Mouse (Mus musculus) forebrain, embryonic 11.5 days (tissue): ENCODE measurements around the gene Cped1. TPM values are rescaled to one million over a fixed set of nuclear protein-coding genes. Genes with fewer than 3 reads are reported as not detected.

Source experiments
- ATAC-seq: fragments of 200-750 bp; cut with Nextera tagmentation; replicated peaks from 2 replicates; pipeline ENCODE4 v1.8.0; 2017; ENCODE audit warnings: moderate TSS enrichment; ENCODE audit not compliant: low FRiP score
- DNase-seq: peaks from one replicate; pipeline ENCODE4 v3.0.0-alpha.2; 2017; ENCODE audit warnings: low spot score
- H3K27ac ChIP-seq: fragments of 300-500 bp; sonication (generic); 2 replicates; pipeline ENCODE4 v1.5.1; 2014; ENCODE audit warnings: low read depth, low read length
- H3K27me3 ChIP-seq: fragments of 300-500 bp; sonication (generic); 2 replicates; pipeline ENCODE4 v1.6.1; 2014; ENCODE audit warnings: mild to moderate bottlenecking, low read length, mixed read lengths; ENCODE audit not compliant: control insufficient read depth, insufficient read depth
- H3K36me3 ChIP-seq: fragments of 300-500 bp; sonication (generic); 2 replicates; pipeline ENCODE4 v1.6.1; 2014; ENCODE audit warnings: mild to moderate bottlenecking, low read length, moderate library complexity, mixed read lengths; ENCODE audit not compliant: control insufficient read depth, insufficient read depth
- H3K4me1 ChIP-seq: fragments of 300-500 bp; sonication (generic); replicated peaks from 2 replicates; pipeline ENCODE4 v1.6.1; 2014; ENCODE audit warnings: low read length, mixed read lengths; ENCODE audit not compliant: control insufficient read depth, insufficient read depth
- H3K4me2 ChIP-seq: fragments of 300-500 bp; sonication (generic); 2 replicates; pipeline ENCODE4 v1.6.1; 2014; ENCODE audit warnings: low read depth, mild to moderate bottlenecking, low read length, moderate library complexity, mixed read lengths; ENCODE audit not compliant: severe bottlenecking
- H3K4me3 ChIP-seq: fragments of 300-500 bp; sonication (generic); 2 replicates; pipeline ENCODE4 v1.5.1; 2014; ENCODE audit warnings: low read depth, low read length
- H3K9ac ChIP-seq: fragments of 300-500 bp; sonication (generic); 2 replicates; pipeline ENCODE4 v1.6.1; 2014; ENCODE audit warnings: low read length
- H3K9me3 ChIP-seq: fragments of 300-500 bp; sonication (generic); 2 replicates; pipeline ENCODE4 v1.6.1; 2016; ENCODE audit warnings: low read length, mixed read lengths; ENCODE audit not compliant: control insufficient read depth
- WGBS: fragments of 180-500 bp; shearing (Covaris S2); extraction: QIAGEN DNeasy Blood & Tissue Kit; methylation state at CpG from one replicate; pipeline ENCODE4 v1.1.7; 2014; 5-methylcytosine and 5-hydroxymethylcytosine counted together
- polyA plus RNA-seq: library from polyadenylated mRNA; unstranded; fragments of >200 nt; fragmentation: Nextera tagmentation; extraction: Ambion mirVana; gene quantifications from 2 replicates; pipeline ENCODE4 v1.2.1, GENCODE M21; 2014

Cped1 gene
- polyA plus RNA-seq, 1 experiment from 2014 or later = 17.2 TPM

DNA sequence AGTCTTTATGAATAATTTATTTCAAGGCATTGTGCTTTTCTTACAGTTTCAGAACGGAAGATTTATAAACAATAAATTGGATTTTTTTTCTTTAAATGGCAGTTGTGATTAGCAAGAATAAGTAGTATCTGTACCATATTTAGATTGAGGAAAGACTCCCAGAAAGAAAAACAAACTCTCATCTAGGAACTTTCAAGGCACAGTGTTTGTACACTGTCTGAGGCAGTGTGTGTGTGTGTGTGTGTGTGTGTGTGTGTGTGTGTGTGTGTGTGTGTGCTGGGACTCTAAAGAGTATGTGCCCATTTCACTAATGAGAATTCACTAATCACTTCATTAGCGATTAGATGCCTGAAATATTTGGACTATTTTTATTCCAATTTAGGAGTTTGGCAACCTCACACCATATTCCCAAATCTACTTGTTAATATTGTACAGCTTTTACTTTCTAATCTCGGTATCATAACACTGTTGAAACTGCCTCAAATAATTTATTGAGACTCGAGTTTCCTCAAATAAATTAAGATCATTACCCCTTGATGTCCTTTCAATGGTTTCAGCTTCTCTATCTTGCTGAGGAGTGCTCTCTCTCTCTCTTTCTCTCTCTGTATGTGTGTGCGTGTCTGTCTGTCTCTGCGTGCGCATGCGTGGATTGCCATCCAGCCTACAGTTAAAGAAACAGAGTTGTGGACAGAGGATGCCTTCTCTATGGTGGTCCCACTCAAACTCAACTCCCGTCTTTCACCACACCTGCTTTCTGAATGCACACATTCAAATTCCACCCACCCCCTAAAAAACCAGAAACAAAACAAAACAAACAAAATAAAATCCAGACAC, 41.3 kb downstream of the Cped1 start:
- Histone ChIP-seq H3K4me3 (no peak overlapping the region), H3K9ac (no peak overlapping the region), H3K27me3 (no peaks in the 10 kb centered on the region), H3K4me1 (no peaks in the 10 kb centered on the region), H3K4me2 (no peak overlapping the region), H3K36me3 (no peaks in the 10 kb centered on the region), H3K27ac (no peak overlapping the region), H3K9me3 (no peaks in the 10 kb centered on the region)
- 70% methylated on average over 9 of the region's 9 CpGs for WGBS
- ATAC-seq (peak; percentile 67; the same call in 1 of the 2 replicates), DNase-seq (no peak)

DNA sequence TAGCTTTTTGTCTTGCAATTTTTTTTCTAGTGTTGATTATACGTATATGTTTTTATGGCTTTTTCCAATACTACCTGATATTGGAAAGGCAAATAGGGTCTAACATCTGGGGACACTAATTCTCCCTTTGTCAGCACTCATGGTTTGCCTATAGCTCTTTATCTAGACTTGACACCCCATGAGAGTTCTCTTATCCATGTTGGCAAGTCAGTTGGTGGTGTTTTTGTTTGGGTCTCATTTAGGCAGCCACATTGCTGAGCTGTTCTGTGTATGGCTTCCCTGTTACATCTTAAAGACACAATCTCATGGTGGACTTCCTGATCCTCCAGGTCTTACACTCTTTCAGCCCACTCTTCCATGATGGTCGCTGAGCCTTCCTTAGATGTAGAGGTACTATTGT, 42.1 kb downstream of the Cped1 start:
- no peaks in the 10 kb centered on the region for H3K36me3 ChIP-seq
- no peak for ATAC-seq
- no peak overlapping the region for H3K27ac ChIP-seq
- H3K9me3 ChIP-seq = no peaks in the 10 kb centered on the region
- H3K4me1 ChIP-seq = no peaks in the 10 kb centered on the region
- no peak overlapping the region for H3K4me3 ChIP-seq
- DNase-seq = no peak
- WGBS = 91% methylated on average over 2 of the region's 2 CpGs
- no peak overlapping the region for H3K9ac ChIP-seq
- no peaks in the 10 kb centered on the region for H3K27me3 ChIP-seq
- no peak overlapping the region for H3K4me2 ChIP-seq

DNA sequence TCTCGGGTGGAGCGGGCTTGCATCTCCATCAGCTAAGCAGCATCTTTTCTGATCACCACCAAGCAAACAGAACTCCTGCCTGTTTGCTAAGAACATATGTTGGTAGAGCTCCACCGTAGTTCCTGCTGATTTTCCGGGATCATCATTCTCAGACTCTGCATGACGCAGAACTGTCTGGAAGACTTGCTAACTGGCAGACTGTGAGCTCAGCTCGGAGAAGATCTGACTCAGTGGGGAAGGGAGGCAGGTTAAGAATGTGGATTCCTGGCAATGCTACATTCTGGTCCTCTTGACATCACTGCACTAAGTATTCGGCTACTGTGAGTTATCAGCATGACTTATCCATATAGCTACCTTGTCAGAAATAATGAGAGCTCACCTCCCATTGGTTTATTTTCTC, 44.7 kb downstream of the Cped1 start:
- Histone ChIP-seq H3K36me3 (no peaks in the 10 kb centered on the region), H3K4me2 (no peak overlapping the region), H3K4me1 (no peaks in the 10 kb centered on the region), H3K9ac (no peak overlapping the region), H3K9me3 (no peaks in the 10 kb centered on the region), H3K27ac (no peak overlapping the region), H3K4me3 (no peak overlapping the region), H3K27me3 (no peaks in the 10 kb centered on the region)
- WGBS = 85% methylated on average over 7 of the region's 7 CpGs
- ATAC-seq = no peak
- DNase-seq = no peak

GRCm38 (mm10) chr6:22033188-22033587, 47.5 kb downstream of the Cped1 start:
- Histone ChIP-seq H3K36me3 (no peaks in the 10 kb centered on the region), H3K4me2 (no peak overlapping the region), H3K27me3 (no peaks in the 10 kb centered on the region), H3K9ac (no peak overlapping the region), H3K4me3 (no peak overlapping the region), H3K4me1 (0 out of 2 replicates have a peak, but pooled peaks cover 3% of the 10 kb centered on the region), H3K27ac (no peak overlapping the region), H3K9me3 (no peaks in the 10 kb centered on the region)
- WGBS = 84% methylated on average over 4 of the region's 4 CpGs
- ATAC-seq (no peak), DNase-seq (no peak)

DNA sequence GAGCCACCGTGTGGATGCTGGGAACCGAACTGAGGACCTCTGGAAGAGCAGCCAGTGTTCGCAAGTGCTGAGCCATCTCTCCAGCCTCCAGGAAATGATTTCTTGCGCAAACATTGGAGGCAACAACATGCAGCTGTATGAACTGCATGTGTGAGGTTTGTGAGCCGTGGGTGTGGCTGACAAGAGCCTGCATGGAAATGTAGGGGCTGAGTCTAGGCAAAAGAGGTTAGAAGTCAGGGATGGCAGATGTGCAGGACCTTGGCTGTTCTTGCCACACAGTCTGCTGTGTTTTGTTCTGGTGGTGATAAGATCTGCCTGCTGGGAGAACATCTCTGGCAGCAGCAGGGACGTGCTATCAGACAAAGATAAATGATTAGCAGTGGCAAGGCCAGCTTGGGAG, 49.7 kb downstream of the Cped1 start:
- DNase-seq (no peak), ATAC-seq (no peak)
- WGBS = 83% methylated on average over 6 of the region's 6 CpGs
- no peak overlapping the region for H3K4me2 ChIP-seq
- no peak overlapping the region for H3K9ac ChIP-seq
- no peaks in the 10 kb centered on the region for H3K27me3 ChIP-seq
- H3K4me3 ChIP-seq = no peak overlapping the region
- H3K9me3 ChIP-seq = no peaks in the 10 kb centered on the region
- no peak overlapping the region for H3K27ac ChIP-seq
- 0 out of 2 replicates have a peak, but pooled peaks cover 3% of the 10 kb centered on the region for H3K4me1 ChIP-seq
- H3K36me3 ChIP-seq = no peaks in the 10 kb centered on the region

- H3K9ac ChIP-seq = no peak overlapping the region
- no peak overlapping the region for H3K4me3 ChIP-seq
- no peak overlapping the region for H3K4me2 ChIP-seq
- 0 out of 2 replicates have a peak, but pooled peaks cover 3% of the 10 kb centered on the region for H3K4me1 ChIP-seq
- H3K36me3 ChIP-seq = no peaks in the 10 kb centered on the region
- DNase-seq = no peak
- no peak for ATAC-seq
- H3K9me3 ChIP-seq = no peaks in the 10 kb centered on the region
- 80% methylated on average over 3 of the region's 3 CpGs for WGBS
- no peak overlapping the region for H3K27ac ChIP-seq
- no peaks in the 10 kb centered on the region for H3K27me3 ChIP-seq
Observed at GRCm38 (mm10) chr6:22035895-22036294, 50.2 kb downstream of the Cped1 start.

DNA sequence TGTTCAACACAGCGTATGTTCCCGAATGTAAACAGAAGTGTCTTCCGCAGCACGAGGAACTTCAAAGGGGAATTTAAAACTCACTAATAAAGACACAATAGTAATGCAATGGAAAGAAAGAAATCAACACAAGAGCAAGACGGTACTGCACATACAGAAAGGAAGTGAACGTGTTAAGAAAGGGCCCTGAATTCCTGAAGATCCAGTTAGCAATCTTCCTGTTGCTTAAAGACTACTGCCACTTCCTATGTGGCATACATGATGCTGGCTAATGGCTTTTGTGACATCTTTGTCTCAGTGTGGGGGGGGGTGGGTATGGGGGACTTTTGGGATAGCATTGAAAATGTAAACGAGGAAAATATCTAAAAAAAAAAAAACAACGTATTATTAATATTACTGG, 50.7 kb downstream of the Cped1 start:
- Histone ChIP-seq H3K4me1 (0 out of 2 replicates have a peak, but pooled peaks cover 3% of the 10 kb centered on the region), H3K9ac (no peak overlapping the region), H3K36me3 (no peaks in the 10 kb centered on the region), H3K27me3 (no peaks in the 10 kb centered on the region), H3K4me3 (no peak overlapping the region), H3K4me2 (no peak overlapping the region), H3K9me3 (no peaks in the 10 kb centered on the region), H3K27ac (no peak overlapping the region)
- 86% methylated on average over 8 of the region's 8 CpGs for WGBS
- no peak for DNase-seq
- no peak for ATAC-seq

GRCm38 (mm10) chr6:22036911-22037310, 51.2 kb downstream of the Cped1 start:
- ATAC-seq (no peak), DNase-seq (no peak)
- H3K9ac ChIP-seq = no peak overlapping the region
- no peaks in the 10 kb centered on the region for H3K9me3 ChIP-seq
- no peak overlapping the region for H3K4me2 ChIP-seq
- no peak overlapping the region for H3K27ac ChIP-seq
- no peaks in the 10 kb centered on the region for H3K36me3 ChIP-seq
- WGBS = 54% methylated on average over 1 of the region's 1 CpGs
- H3K27me3 ChIP-seq = no peaks in the 10 kb centered on the region
- no peak overlapping the region for H3K4me3 ChIP-seq
- H3K4me1 ChIP-seq = 0 out of 2 replicates have a peak, but pooled peaks cover 3% of the 10 kb centered on the region
